Mouse (Mus musculus) hindlimb bud, embryonic 11.5 days (tissue): ENCODE measurements around the gene Thnsl1.
"Not testable (repeated sequence)": the region's sequence is repeated elsewhere in the genome, so short reads cannot be mapped to it uniquely, and the experiment has no call there.

Experiments
- DNase-seq: peaks from one replicate; pipeline ENCODE4 v3.0.0-alpha.2; 2012; ENCODE audit warnings: low read depth, low spot score; ENCODE audit errors: extremely low spot score

Thnsl1 gene

DNA sequence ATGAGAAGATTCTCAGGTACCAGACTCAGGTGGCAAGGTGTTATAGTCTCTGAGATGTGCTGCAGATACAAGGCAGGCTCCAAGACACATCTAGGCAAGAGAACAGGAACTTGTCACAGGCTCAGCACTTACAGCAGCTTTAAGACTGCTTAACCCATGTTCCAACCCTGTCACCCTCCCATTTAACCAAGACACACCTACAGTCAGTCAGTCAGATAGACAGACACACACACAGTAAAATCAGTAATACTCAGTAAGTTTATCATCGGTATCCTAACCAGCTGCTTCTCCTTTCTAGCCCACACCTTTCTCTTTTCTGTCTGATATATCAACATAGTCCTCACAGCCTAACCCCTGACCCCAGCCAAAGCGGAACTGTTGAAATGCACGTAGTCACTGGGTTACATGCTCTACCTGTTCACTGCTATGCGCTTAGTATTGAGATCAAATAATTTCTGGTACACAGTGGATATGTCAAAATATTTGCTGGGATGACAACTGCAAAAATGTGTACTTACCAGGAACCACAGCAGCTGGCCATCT lies 30.4 kb downstream of the Thnsl1 start:
- DNase-seq: no peak

DNA sequence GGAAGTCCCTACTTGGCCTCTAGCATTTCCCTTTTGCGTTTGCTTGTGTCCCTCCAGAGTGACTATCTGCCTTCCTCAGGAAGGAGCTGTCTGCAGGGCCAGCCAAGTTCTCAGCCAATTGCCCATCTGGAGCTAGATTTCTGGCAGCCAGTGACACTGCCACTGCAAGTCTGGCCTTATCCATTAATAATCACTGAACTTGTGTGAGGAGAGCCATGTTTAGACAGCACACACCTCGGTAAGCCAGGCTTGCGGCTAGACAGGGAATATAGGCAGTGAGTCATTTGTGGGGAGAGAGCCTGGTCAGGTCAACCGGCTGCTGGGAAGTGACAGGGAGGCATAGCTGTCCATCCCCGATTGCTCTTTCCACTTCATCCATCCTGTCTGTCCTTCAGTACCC lies 31.3 kb downstream of the Thnsl1 start:
- DNase-seq: no peak

DNA sequence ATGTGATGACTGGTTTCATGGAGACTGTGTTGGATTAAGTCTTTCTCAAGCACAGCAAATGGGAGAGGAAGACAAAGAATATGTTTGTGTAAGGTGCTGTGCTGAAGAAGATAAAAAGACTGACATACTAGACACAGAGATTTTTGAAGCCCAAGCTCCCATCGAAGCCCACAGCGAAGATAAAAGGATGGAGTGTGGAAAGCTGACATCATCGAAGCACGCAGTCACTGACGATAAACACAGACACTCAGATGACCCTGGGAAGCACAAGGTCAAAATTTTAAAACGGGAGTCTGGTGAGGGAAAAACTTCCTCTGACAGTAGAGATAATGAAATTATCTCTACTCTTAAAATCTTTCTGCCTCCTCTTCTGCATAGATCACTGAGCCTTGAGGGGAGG lies 38.6 kb downstream of the Thnsl1 start:
- not testable (repeated sequence) for DNase-seq

DNA sequence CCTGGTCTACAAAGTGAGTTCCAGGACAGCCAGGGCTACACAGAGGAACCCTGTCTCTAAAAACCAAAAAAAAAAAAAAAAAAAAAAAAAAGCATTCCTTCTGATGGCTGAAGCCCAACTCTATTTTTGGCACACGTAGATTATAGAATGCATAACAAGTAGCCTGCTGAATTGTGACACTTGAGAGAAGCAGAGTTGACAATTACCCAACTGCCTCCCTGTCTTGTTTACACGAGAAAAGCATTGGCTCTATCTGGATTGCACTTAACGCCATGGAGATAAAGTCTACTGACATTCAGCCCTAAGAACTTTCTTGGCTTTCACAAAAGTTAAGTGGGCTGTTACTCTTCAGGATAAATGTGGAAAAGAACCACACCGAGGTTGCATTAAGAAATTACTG lies 39.5 kb downstream of the Thnsl1 start:
- no peak for DNase-seq

DNA sequence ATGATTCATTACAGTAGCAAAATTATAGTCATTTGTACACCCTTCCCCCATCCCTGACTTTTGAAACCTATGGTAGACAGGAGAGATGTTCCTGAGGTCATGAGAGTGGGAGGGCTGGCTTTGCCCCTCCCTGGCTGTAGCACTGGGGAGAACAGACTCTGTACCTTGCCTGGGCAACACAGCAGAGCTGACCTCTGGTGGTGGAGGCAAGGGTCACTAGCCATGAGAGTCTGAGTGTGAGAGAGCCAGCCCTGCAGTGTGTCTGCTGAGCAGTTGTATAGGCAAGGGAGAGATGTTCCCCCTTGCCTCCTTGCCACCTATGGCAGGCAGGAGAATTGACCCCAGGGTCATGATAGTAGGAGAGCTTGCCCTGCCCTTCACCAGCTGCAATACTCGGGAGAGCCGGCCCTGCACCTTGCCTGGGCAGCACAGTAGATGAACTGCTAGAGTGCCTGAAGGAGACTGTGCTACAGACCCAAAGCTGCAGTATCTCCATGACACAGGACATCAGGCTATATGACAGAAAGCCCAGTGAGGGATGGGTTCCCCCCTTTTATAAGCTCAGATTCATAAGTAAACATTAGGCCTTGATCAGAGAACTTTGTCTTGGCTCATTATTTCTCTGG lies 40.1 kb downstream of the Thnsl1 start:
- no peak for DNase-seq

DNA sequence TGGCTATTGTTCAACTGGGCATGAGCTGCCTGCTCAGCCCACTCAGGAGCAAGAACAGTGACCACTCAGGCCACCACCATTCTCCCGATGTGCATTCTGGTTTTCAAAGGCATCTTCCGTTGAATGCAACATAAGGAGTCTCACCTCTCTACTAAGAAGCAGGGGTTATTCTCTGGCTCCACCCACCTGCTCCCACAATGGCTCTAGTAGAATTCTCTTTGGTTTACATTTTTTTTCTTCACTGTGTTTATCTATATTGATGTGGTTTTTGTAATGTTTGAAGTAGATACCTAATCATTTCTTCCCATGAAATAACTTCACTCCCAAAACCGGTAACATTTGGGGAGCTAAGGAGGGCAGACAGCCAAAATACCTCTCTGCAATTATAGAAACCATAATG lies 48.1 kb downstream of the Thnsl1 start:
- no peak for DNase-seq

DNA sequence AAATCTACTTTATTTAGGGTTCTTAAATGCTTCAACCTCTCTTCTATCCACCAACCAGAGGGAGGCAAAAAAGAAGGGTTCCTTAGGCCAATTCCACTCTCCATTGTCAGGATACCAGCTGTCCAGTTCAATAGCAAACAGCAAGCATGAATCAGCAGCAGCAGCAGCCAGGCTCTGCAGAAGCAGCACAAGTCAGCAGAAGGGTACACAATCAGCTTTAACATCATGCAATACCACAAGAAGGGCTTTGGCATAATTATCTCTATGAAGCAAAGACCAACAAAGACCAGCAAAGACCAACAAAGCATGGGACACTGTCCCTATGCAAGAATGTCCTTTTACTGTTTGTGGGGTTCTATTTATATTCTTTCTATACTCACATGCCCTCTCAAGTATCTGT lies 48.8 kb downstream of the Thnsl1 start:
- no peak for DNase-seq

DNA sequence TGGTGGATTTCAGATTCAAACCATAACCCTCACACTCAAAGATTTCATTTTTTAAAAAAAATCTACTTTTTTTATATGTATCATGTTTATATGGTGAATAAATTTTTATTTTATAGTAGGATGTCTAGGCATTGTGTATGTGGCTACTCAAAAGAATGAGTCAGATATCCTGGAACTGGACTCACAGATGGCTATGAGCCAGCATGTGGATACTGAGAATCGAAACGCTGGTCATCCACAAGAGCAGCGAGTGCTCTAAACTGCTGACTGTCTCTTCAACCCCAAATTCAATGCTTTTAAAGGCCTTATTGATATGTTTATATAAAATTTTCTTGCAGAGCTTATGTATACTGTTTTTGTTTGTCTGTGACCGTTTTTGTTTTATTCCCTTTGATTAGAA lies 52.8 kb downstream of the Thnsl1 start:
- DNase-seq: no peak

DNA sequence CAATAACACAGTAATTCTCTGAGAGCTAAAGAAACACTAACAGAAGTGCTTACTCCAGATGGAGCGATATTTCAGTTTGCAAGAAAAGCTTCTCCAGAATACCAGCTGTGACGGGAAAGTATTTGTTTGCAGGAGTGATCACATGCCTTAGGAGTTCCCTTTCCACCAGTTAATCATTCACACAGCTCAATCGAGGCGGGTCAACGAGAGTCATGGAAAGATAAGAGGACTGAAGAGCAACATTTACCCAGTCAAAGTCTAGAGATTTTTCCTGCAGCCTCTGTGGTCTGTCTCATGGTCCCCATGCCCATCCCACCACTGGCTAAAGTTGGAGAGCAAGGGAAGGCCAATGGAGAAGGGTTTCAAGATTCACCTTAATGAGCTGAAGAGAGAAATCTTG lies 53.6 kb downstream of the Thnsl1 start:
- DNase-seq: no peak

DNA sequence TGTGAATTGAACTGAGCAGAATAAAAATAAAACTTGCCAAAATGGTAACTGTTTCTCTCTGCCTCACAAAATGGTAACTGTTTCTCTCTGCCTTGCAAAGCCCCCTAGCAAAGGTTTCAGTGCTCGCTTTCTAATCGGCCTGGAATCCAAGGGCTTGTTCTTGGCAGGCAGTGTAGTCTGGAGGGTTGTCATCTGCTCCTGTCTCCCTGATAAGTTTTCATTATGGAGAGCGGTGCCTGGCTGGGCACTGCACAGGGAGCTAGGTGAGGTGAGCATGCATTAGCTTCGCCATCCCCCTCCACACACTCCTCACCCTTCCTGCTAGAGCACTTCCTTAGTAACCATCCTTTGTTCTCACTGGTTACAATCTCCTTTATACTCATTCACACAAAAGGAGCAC lies 54.5 kb downstream of the Thnsl1 start:
- no peak for DNase-seq

DNA sequence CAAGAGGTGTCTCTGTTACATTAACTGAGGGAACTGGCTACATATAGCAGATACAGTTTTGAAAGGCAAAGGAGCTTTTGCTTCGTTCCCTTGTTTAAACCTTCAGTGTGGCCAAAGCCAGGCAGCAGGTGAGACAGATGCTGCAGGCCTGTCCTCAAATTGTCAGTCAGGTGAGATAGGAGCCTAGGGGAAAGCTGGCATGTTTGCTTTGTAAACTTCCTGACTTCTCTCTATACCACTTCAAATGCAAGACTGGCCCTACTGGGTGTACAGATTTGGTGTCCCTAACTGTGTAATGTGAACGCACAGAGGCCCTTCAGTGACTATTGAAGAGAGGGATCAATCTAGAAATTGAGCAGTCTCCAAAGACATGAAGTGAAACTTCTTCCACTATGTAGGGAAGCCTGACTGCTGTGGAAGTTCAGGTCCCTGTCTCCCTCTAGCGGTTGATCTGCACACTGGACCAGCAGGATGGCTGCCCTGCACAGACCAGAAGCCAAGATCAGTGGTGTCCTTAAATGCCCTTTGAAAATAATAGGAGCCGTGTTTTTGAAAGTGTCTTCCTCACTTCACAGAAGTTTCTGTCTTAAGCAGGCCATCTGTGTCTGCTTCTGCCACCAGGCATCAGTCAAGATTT lies 56.0 kb downstream of the Thnsl1 start:
- DNase-seq: peak; percentile 46

DNA sequence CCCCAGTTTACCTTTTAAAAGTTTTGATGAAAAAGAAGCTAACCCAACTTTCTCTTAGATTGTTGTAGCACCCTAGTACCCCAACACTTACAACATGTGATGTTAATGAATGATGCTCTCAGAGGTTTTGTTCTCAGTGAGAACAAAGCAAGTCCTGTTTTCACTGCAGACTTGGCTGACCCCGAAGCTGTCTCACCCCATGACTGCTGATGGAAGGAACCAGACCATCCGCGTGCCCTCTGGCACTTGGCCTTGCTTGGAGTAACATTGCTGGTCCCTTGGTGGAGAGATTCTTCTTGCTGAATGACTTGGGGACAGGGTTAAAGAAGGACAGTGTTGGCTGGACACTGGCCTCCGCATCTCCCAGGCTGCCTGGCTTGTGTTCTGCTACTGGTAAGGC lies 58.5 kb downstream of the Thnsl1 start:
- no peak for DNase-seq
